Mouse (Mus musculus): ENCODE measurements around the gene Popdc3. TPM values are rescaled to one million over a fixed set of nuclear protein-coding genes. Genes with fewer than 3 reads are reported as not detected.

The Popdc3 gene
- polyA plus RNA-seq, 1 experiment from 2014 or later: 2.3 TPM

DNA sequence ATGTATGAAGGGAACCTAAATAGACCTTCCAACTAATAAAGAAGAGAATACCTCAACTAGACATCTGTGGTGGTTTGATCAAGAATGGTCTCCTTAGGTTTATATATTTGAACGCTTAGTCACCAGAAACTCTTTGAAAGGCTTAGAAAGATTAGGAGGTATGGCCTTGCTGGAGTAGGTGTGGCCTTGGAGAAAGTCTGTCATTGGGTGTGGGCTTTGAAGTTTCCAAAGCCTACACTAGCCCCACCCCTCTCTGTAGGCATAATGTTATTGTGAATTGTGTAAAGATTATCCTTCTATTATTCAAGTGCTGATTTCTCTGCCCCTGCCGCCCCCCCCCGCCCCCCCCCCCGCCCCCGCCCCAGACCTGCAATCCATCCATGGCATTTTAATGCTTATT is 59.6 kb downstream of the Popdc3 start:
- H3K27me3 ChIP-seq (ENCODE audit: control insufficient read depth, insufficient read depth, low read length): no peaks in the 10 kb centered on the region
- no peaks in the 10 kb centered on the region for H3K36me3 ChIP-seq (replicated peaks; ENCODE audit: control insufficient read depth, insufficient read depth)
- no peaks in the 10 kb centered on the region for H3K9me3 ChIP-seq (ENCODE audit: control insufficient read depth, low read length)
- H3K4me1 ChIP-seq (replicated peaks; ENCODE audit: control insufficient read depth, insufficient read depth, low read length): no peaks in the 10 kb centered on the region
- H3K27ac ChIP-seq: no peak overlapping the region
- H3K9ac ChIP-seq: no peak overlapping the region
- DNase-seq (ENCODE audit: low spot score) (no peak), ATAC-seq (ENCODE audit: low FRiP score) (no peak)
- 78% methylated on average over 5 of the region's 5 CpGs for WGBS
- no peak overlapping the region for H3K4me3 ChIP-seq (replicated peaks; ENCODE audit: low read length)
- no peak overlapping the region for H3K4me2 ChIP-seq (replicated peaks)

DNA sequence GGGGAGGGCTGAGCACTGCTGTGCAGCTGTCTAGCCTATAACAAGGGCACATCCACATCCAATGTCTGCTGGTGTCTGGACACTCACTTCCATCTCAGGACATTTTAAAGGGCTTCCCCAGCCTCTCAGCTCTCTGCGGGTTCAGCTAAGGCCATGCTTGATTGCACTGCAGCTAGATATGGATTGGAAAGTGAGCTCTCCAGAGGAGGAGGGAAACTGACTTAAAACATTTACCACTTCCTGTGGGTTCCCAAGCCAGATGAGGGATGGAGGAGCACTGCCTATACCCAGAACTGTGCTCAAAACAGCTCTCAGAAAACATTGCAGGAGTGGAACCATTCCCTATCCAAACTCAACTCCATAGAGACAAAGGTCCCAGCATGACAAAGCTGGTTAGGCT is 82.6 kb downstream of the Popdc3 start:
- no peak overlapping the region for H3K4me2 ChIP-seq (replicated peaks)
- 0 out of 2 replicates have a peak, but pooled peaks cover 4% of the 10 kb centered on the region for H3K9me3 ChIP-seq (ENCODE audit: control insufficient read depth, low read length)
- DNase-seq (ENCODE audit: low spot score) (no peak), ATAC-seq (ENCODE audit: low FRiP score) (no peak)
- H3K36me3 ChIP-seq (replicated peaks; ENCODE audit: control insufficient read depth, insufficient read depth): no peaks in the 10 kb centered on the region
- H3K27me3 ChIP-seq (ENCODE audit: control insufficient read depth, insufficient read depth, low read length): no peaks in the 10 kb centered on the region
- WGBS: 81% methylated on average over 1 of the region's 1 CpGs
- no peak overlapping the region for H3K9ac ChIP-seq
- no peak overlapping the region for H3K27ac ChIP-seq
- H3K4me3 ChIP-seq (replicated peaks; ENCODE audit: low read length): no peak overlapping the region
- H3K4me1 ChIP-seq (replicated peaks; ENCODE audit: control insufficient read depth, insufficient read depth, low read length): no peaks in the 10 kb centered on the region

DNA sequence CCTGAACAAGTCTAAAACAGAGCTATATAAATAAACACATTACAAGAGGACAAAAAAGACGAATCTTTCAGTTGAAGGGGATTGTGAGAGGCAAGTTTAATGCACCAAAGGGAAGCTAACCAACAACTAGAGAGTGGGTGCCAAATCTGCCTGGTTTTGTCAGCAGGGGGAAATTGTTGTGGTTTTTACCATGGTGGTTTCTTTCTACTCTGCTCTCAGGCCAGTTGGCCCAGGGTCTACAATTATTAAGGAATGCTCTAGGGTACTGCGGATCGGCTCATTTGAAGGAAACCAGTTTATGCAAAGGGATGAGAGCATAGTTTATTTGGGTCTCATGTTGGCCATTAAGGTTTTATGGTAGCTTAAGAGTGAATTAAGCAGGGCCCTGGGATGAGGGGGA is 84.2 kb downstream of the Popdc3 start:
- Histone ChIP-seq H3K4me1 (replicated peaks; ENCODE audit: control insufficient read depth, insufficient read depth, low read length) (no peaks in the 10 kb centered on the region), H3K9me3 (ENCODE audit: control insufficient read depth, low read length) (no peaks in the 10 kb centered on the region)

DNA sequence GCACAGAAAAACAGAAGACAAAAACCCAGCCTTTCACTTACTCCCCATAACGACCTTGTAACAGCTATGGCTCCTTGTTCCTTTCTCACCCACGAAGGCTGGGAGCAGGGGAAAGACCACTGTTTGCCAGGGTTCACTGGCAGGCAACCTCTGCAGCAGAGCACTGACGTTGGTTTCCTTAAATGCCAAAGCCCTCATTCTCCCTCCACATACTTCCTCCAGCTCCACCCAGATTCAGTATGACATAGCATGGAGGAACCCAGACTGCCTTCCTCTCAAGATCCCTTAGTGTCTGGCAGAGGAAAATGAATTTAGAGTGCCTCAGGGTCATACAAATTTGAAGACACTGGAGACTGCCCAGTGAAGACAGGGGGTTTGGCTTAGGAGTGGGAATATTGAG is 98.6 kb downstream of the Popdc3 start:
- H3K36me3 ChIP-seq (replicated peaks; ENCODE audit: control insufficient read depth, insufficient read depth): no peaks in the 10 kb centered on the region
- DNase-seq (ENCODE audit: low spot score) (no peak), ATAC-seq (ENCODE audit: low FRiP score) (no peak)
- H3K4me3 ChIP-seq (replicated peaks; ENCODE audit: low read length): no peak overlapping the region
- WGBS: 61% methylated on average over 3 of the region's 3 CpGs
- no peaks in the 10 kb centered on the region for H3K4me1 ChIP-seq (replicated peaks; ENCODE audit: control insufficient read depth, insufficient read depth, low read length)
- H3K4me2 ChIP-seq (replicated peaks): no peak overlapping the region
- H3K9ac ChIP-seq: no peak overlapping the region
- no peak overlapping the region for H3K27ac ChIP-seq
- no peaks in the 10 kb centered on the region for H3K27me3 ChIP-seq (ENCODE audit: control insufficient read depth, insufficient read depth, low read length)
- 0 out of 2 replicates have a peak, but pooled peaks cover 3% of the 10 kb centered on the region for H3K9me3 ChIP-seq (ENCODE audit: control insufficient read depth, low read length)

More for the DNA sequence above, 84.2 kb downstream of the Popdc3 start:
- H3K27me3 ChIP-seq (ENCODE audit: control insufficient read depth, insufficient read depth, low read length): no peaks in the 10 kb centered on the region
- 88% methylated on average over 3 of the region's 3 CpGs for WGBS
- no peaks in the 10 kb centered on the region for H3K36me3 ChIP-seq (replicated peaks; ENCODE audit: control insufficient read depth, insufficient read depth)
- H3K4me2 ChIP-seq (replicated peaks): no peak overlapping the region
- DNase-seq (ENCODE audit: low spot score) (no peak), ATAC-seq (ENCODE audit: low FRiP score) (no peak)
- no peak overlapping the region for H3K9ac ChIP-seq
- no peak overlapping the region for H3K4me3 ChIP-seq (replicated peaks; ENCODE audit: low read length)
- no peak overlapping the region for H3K27ac ChIP-seq

DNA sequence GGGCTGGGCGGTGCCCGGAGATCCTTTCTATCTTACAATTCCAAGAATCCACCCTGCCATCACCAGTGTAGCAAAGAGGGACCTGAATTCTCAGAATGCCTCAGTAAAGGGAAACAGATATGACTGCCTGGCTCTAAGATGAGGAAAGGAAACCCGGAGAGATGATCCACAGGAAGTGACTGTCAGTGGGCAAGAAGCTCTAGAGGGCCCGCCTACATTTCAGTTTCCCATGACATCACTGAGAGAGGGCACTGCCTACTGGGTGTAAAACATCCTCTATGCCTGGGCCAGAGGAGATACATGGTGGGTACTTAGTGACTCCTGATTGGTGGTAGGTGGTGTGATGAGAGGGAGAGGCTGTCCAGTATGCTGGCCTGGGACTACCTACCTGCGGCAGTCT is 99.1 kb downstream of the Popdc3 start:
- no peak overlapping the region for H3K4me2 ChIP-seq (replicated peaks)
- H3K27ac ChIP-seq: no peak overlapping the region
- no peak overlapping the region for H3K4me3 ChIP-seq (replicated peaks; ENCODE audit: low read length)
- ATAC-seq (ENCODE audit: low FRiP score): no peak
- 92% methylated on average over 5 of the region's 5 CpGs for WGBS
- H3K9ac ChIP-seq: no peak overlapping the region
- DNase-seq (ENCODE audit: low spot score): no peak
- H3K36me3 ChIP-seq (replicated peaks; ENCODE audit: control insufficient read depth, insufficient read depth): no peaks in the 10 kb centered on the region
- no peaks in the 10 kb centered on the region for H3K27me3 ChIP-seq (ENCODE audit: control insufficient read depth, insufficient read depth, low read length)
- H3K9me3 ChIP-seq (ENCODE audit: control insufficient read depth, low read length): no peaks in the 10 kb centered on the region
- no peaks in the 10 kb centered on the region for H3K4me1 ChIP-seq (replicated peaks; ENCODE audit: control insufficient read depth, insufficient read depth, low read length)

DNA sequence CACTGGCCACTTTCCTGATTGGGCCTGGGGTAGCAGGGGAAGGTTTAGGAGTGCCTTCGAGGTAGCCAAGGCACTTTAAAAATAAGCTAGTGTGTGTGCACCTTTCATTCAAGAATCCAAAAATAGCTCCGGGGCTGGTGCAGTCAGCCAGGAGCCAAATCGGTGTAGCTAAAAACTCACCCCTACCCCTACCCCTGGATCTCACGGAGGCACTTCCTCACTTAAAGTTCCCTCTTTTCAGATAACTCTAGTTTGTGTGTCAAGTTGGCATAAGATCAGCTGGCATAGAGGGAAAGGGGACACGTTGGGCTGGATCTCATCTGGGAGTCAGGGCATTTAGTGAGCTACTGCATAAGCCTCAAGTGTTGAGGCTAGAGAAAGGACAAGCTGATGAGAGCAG is 107.8 kb downstream of the Popdc3 start:
- Histone ChIP-seq H3K9ac (no peak overlapping the region), H3K4me2 (replicated peaks) (no peak overlapping the region), H3K27me3 (ENCODE audit: control insufficient read depth, insufficient read depth, low read length) (peaks cover 24% of the 10 kb centered on the region), H3K9me3 (ENCODE audit: control insufficient read depth, low read length) (no peaks in the 10 kb centered on the region), H3K4me3 (replicated peaks; ENCODE audit: low read length) (no peak overlapping the region), H3K27ac (no peak overlapping the region), H3K36me3 (replicated peaks; ENCODE audit: control insufficient read depth, insufficient read depth) (no peaks in the 10 kb centered on the region), H3K4me1 (replicated peaks; ENCODE audit: control insufficient read depth, insufficient read depth, low read length) (peaks cover 5% of the 10 kb centered on the region)
- 82% methylated on average over 5 of the region's 5 CpGs for WGBS
- no peak for DNase-seq (ENCODE audit: low spot score)
- no peak for ATAC-seq (ENCODE audit: low FRiP score)

DNA sequence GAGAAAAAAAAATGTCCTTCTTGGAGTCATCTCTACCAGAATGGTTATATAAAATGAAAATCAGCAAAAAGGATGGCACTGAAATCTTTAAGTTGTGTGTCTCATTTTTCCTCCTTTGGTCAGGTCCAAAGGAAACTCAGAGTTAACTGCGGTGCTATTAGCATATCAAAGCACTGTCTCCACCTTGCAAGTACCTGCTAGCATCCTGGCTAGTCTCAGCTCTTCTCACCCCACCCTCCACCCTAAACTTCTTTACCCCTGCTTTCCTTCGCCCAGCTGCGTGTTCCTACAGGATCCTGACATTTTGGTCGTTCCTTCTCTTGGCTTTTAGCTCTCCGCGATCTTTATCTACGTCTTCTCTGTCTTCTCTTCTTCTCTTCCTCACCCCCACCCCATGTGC is 110.5 kb downstream of the Popdc3 start:
- Histone ChIP-seq H3K36me3 (replicated peaks; ENCODE audit: control insufficient read depth, insufficient read depth) (no peaks in the 10 kb centered on the region), H3K4me3 (replicated peaks; ENCODE audit: low read length) (no peak overlapping the region), H3K27me3 (ENCODE audit: control insufficient read depth, insufficient read depth, low read length) (peaks cover 26% of the 10 kb centered on the region), H3K27ac (no peak overlapping the region), H3K4me2 (replicated peaks) (no peak overlapping the region), H3K9ac (no peak overlapping the region), H3K9me3 (ENCODE audit: control insufficient read depth, low read length) (no peaks in the 10 kb centered on the region), H3K4me1 (replicated peaks; ENCODE audit: control insufficient read depth, insufficient read depth, low read length) (peaks cover 5% of the 10 kb centered on the region)
- no peak for ATAC-seq (ENCODE audit: low FRiP score)
- no peak for DNase-seq (ENCODE audit: low spot score)
- 55% methylated on average over 7 of the region's 7 CpGs for WGBS

DNA sequence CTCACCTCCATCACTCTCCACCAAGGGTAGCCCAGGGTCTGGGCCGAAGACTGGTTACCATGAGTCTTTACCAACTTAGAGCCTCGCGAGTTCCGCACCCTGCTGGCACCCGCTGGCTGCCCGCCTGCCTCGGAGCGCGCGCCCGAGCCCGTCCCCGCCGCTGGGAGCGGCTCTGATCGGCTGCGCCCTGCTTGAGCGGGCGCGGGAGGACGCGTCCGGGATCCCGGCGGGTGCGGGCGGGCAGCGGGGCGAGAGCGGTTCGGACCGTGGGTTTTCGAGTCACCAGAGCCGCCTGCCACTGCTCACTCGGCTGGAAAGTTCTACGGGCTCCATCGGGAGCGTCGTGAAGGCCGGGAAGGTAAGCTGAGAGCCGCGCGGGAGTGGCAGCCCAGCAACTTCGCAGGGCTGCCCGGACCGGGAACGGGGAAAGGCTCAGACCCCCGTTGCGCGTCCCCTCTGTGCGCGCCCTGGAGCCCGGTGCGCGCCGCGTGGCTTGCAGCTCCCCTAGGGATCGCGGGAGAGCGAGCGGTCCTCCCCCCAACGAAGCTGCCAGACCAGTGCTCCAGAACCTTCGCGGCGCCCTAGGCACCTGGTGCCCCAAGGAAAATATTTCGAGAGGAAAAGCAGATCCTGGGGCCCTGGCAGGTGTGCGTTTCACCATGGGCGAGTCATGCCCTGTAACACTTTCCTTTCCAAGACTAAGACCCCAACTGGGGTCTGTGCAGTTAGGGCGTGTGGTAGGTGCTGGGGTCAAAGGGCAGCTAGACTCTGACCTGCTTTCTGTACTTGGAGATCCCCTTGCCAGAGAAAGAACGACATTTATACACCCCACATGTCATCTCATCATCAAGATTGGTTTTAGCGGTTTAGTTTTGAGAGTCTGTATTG is 111.6 kb downstream of the Popdc3 start:
- WGBS: under 1% methylated on average over 69 of the region's 71 CpGs
- peak; percentile 38 for DNase-seq (ENCODE audit: low spot score)
- H3K4me2 ChIP-seq (replicated peaks): peak overlapping the region; percentile 96
- no peaks in the 10 kb centered on the region for H3K9me3 ChIP-seq (ENCODE audit: control insufficient read depth, low read length)
- H3K9ac ChIP-seq: peak overlapping the region; percentile 55
- peak; percentile 82 for ATAC-seq (ENCODE audit: low FRiP score)
- H3K36me3 ChIP-seq (replicated peaks; ENCODE audit: control insufficient read depth, insufficient read depth): no peaks in the 10 kb centered on the region
- no peak overlapping the region for H3K27ac ChIP-seq
- peaks cover 26% of the 10 kb centered on the region for H3K27me3 ChIP-seq (ENCODE audit: control insufficient read depth, insufficient read depth, low read length)
- peaks cover 5% of the 10 kb centered on the region for H3K4me1 ChIP-seq (replicated peaks; ENCODE audit: control insufficient read depth, insufficient read depth, low read length)
- peak overlapping the region; percentile 48 for H3K4me3 ChIP-seq (replicated peaks; ENCODE audit: low read length)

DNA sequence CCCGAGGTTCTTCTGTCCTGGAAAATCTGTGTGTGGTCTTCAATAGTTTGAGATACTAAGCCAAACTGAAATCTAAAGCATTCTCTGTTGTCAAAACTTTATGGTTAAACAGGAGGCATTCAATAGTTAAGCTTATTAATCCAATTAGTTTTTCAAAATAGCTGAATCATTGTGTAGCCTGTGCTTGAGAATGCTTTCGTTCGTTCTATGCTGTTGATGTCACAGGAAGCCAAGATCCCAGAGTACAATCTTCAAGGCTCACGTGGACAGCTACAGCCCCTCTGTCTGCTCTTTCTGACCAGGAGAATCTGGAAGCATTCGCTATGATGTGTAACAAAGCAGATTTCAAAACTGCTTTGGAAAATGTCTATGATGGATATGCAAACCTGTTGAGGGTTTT is 112.7 kb downstream of the Popdc3 start:
- no peak for DNase-seq (ENCODE audit: low spot score)
- Histone ChIP-seq H3K9ac (no peak overlapping the region), H3K27ac (no peak overlapping the region), H3K4me2 (replicated peaks) (no peak overlapping the region), H3K9me3 (ENCODE audit: control insufficient read depth, low read length) (no peaks in the 10 kb centered on the region), H3K4me1 (replicated peaks; ENCODE audit: control insufficient read depth, insufficient read depth, low read length) (peaks cover 5% of the 10 kb centered on the region), H3K36me3 (replicated peaks; ENCODE audit: control insufficient read depth, insufficient read depth) (no peaks in the 10 kb centered on the region), H3K4me3 (replicated peaks; ENCODE audit: low read length) (no peak overlapping the region), H3K27me3 (ENCODE audit: control insufficient read depth, insufficient read depth, low read length) (peaks cover 26% of the 10 kb centered on the region)
- ATAC-seq (ENCODE audit: low FRiP score): no peak
- 68% methylated on average over 5 of the region's 5 CpGs for WGBS

Data from hindbrain, embryonic 14.5 days (tissue).